Mouse (Mus musculus) CH12.LX (cell line): ENCODE data around the gene Faap24. TPM values are rescaled to one million over a fixed set of nuclear protein-coding genes. Genes with fewer than 3 reads are reported as not detected.

Experiments used
- DNase-seq: peaks from one replicate; pipeline ENCODE4 v3.0.0-alpha.2; 2013; ENCODE audit errors: extremely low read depth
- H3K27ac ChIP-seq: 2 replicates; pipeline ENCODE4 v1.5.1; 2012; ENCODE audit warnings: low read depth, mild to moderate bottlenecking, control low read depth, moderate library complexity; ENCODE audit not compliant: insufficient read depth
- H3K27me3 ChIP-seq: replicated peaks from 2 replicates; pipeline ENCODE3; 2012; ENCODE audit warnings: inconsistent platforms
- H3K36me3 ChIP-seq, 2 experiments: replicated peaks in 1 of 2; 2 replicates each; pipeline versions ENCODE3 to v1.6.1; 2012; ENCODE audit warnings: inconsistent platforms in 1 of 2, low read length in 1 of 2, mild to moderate bottlenecking in 1 of 2, mixed read lengths in 1 of 2, moderate library complexity in 1 of 2; ENCODE audit not compliant: control insufficient read depth in 1 of 2, insufficient read depth in 1 of 2
- H3K4me1 ChIP-seq, 2 experiments: 2 replicates each; pipeline ENCODE4 v1.6.1; 2012; ENCODE audit warnings: inconsistent platforms in 1 of 2, moderate library complexity in 1 of 2; ENCODE audit not compliant: insufficient read depth in 2 of 2, control insufficient read depth in 1 of 2
- H3K4me2 ChIP-seq: 2 replicates; pipeline ENCODE4 v1.6.1; 2012; ENCODE audit warnings: low read depth, mild to moderate bottlenecking, control low read depth; ENCODE audit not compliant: poor library complexity, insufficient read depth, severe bottlenecking
- H3K4me3 ChIP-seq, 3 experiments: fragments of 150-350 bp in 1 of 3; sonication (generic) in 1 of 3; replicated peaks in 1 of 3; 2 replicates each; pipeline versions ENCODE3 to v1.5.1; 2011 to 2012; ENCODE audit warnings: low read depth in 2 of 3, low read length in 2 of 3, mild to moderate bottlenecking in 2 of 3, moderate library complexity in 2 of 3, control low read depth in 1 of 3, improper control_type of control experiment in 1 of 3, inconsistent platforms in 1 of 3, mixed read lengths in 1 of 3; ENCODE audit not compliant: poor library complexity in 1 of 3
- H3K79me2 ChIP-seq: replicated peaks from 2 replicates; pipeline ENCODE4 v1.6.1; 2012; ENCODE audit warnings: mild to moderate bottlenecking, moderate library complexity; ENCODE audit not compliant: control insufficient read depth, poor library complexity, insufficient read depth, severe bottlenecking; ENCODE audit errors: extremely low read depth
- H3K9ac ChIP-seq: 2 replicates; pipeline ENCODE4 v1.6.1; 2012; ENCODE audit warnings: low read depth, mild to moderate bottlenecking, control low read depth, moderate library complexity; ENCODE audit not compliant: insufficient read depth
- H3K9me3 ChIP-seq: replicated peaks from 2 replicates; pipeline ENCODE3; 2012; ENCODE audit warnings: low read length, inconsistent platforms, mixed read lengths
- BHLHE40 ChIP-seq: IDR thresholded peaks from 2 replicates; pipeline ENCODE4 v1.6.1; 2011; ENCODE audit warnings: mild to moderate bottlenecking, low read depth, low read length, improper control_type of control experiment
- CHD2 ChIP-seq: IDR thresholded peaks from 2 replicates; pipeline ENCODE4 v1.6.1; 2011; ENCODE audit warnings: low read length, improper control_type of control experiment
- CTCF ChIP-seq, 2 experiments: IDR thresholded peaks in 1 of 2; conservative IDR thresholded peaks in 1 of 2; 2 replicates each; pipeline ENCODE4 v1.5.1; 2011 to 2012; ENCODE audit warnings: low read depth in 2 of 2, low read length in 2 of 2, improper control_type of control experiment in 1 of 2, inconsistent platforms in 1 of 2, mild to moderate bottlenecking in 1 of 2, moderate library complexity in 1 of 2
- E2F4 ChIP-seq: IDR thresholded peaks from 2 replicates; pipeline ENCODE4 v1.6.1; 2011; ENCODE audit warnings: low read depth, low read length, improper control_type of control experiment; ENCODE audit not compliant: insufficient replicate concordance
- ETS1 ChIP-seq: conservative IDR thresholded peaks from 2 replicates; pipeline ENCODE4 v1.6.1; 2012; ENCODE audit warnings: low read depth, mild to moderate bottlenecking, inconsistent platforms, low read length, improper control_type of control experiment, moderate library complexity
- IRF4 ChIP-seq: IDR thresholded peaks from 2 replicates; pipeline ENCODE4 v1.6.1; 2014; ENCODE audit warnings: low read depth, mild to moderate bottlenecking, inconsistent platforms, low read length, improper control_type of control experiment
- JUN ChIP-seq: IDR thresholded peaks from 2 replicates; pipeline ENCODE4 v1.6.1; 2011; ENCODE audit warnings: low read depth, mild to moderate bottlenecking, low read length, improper control_type of control experiment, moderate library complexity; ENCODE audit not compliant: insufficient read depth
- JUND ChIP-seq: conservative IDR thresholded peaks from 2 replicates; pipeline ENCODE4 v1.6.1; 2011; ENCODE audit warnings: low read depth, low read length, improper control_type of control experiment
- KAT2A ChIP-seq: IDR thresholded peaks from 2 replicates; pipeline ENCODE4 v1.6.1; 2012; ENCODE audit warnings: low read length, improper control_type of control experiment, inconsistent platforms; ENCODE audit not compliant: insufficient replicate concordance
- MAFK ChIP-seq: IDR thresholded peaks from 2 replicates; pipeline ENCODE4 v1.6.1; 2011; ENCODE audit warnings: low read length, improper control_type of control experiment; ENCODE audit not compliant: insufficient replicate concordance
- MAZ ChIP-seq: IDR thresholded peaks from 2 replicates; pipeline ENCODE4 v1.6.1; 2012; ENCODE audit warnings: low read depth, mild to moderate bottlenecking, inconsistent platforms, low read length, improper control_type of control experiment, moderate library complexity
- MEF2A ChIP-seq: IDR thresholded peaks from 2 replicates; pipeline ENCODE4 v1.6.1; 2014; ENCODE audit warnings: low read depth, mild to moderate bottlenecking, inconsistent platforms, low read length, improper control_type of control experiment, borderline replicate concordance
- MXI1 ChIP-seq: IDR thresholded peaks from 2 replicates; pipeline ENCODE4 v1.6.1; 2011; ENCODE audit warnings: mild to moderate bottlenecking, low read depth, low read length, improper control_type of control experiment
- POLR2A ChIP-seq: IDR thresholded peaks from 2 replicates; pipeline ENCODE4 v1.6.1; 2011; ENCODE audit warnings: low read depth, mild to moderate bottlenecking, improper control_type of control experiment, low read length
- POLR2AphosphoS2 ChIP-seq: IDR thresholded peaks from 2 replicates; pipeline ENCODE4 v1.6.1; 2011; ENCODE audit warnings: low read depth, low read length, improper control_type of control experiment
- RCOR1 ChIP-seq: conservative IDR thresholded peaks from 2 replicates; pipeline ENCODE4 v1.6.1; 2012; ENCODE audit warnings: low read depth, mild to moderate bottlenecking, inconsistent platforms, low read length, improper control_type of control experiment
- SIN3A ChIP-seq: IDR thresholded peaks from 2 replicates; pipeline ENCODE4 v1.6.1; 2012; ENCODE audit warnings: low read length, improper control_type of control experiment, inconsistent platforms
- SMC3 ChIP-seq: IDR thresholded peaks from 2 replicates; pipeline ENCODE4 v1.6.1; 2011; ENCODE audit warnings: low read depth, low read length, improper control_type of control experiment
- TBP ChIP-seq: conservative IDR thresholded peaks from 2 replicates; pipeline ENCODE4 v1.6.1; 2011; ENCODE audit warnings: low read depth, low read length, improper control_type of control experiment
- USF1 ChIP-seq: IDR thresholded peaks from 2 replicates; pipeline ENCODE4 v1.6.1; 2014; ENCODE audit warnings: low read depth, mild to moderate bottlenecking, inconsistent platforms, low read length, improper control_type of control experiment
- ZKSCAN1 ChIP-seq: IDR thresholded peaks from 2 replicates; pipeline ENCODE4 v1.6.1; 2012; ENCODE audit warnings: low read depth, inconsistent platforms, low read length, improper control_type of control experiment, borderline replicate concordance
- ZMIZ1 ChIP-seq: IDR thresholded peaks from 2 replicates; pipeline ENCODE4 v1.6.1; 2012; ENCODE audit warnings: low read depth, mild to moderate bottlenecking, inconsistent platforms, low read length, improper control_type of control experiment
- ZNF384 ChIP-seq: IDR thresholded peaks from 2 replicates; pipeline ENCODE4 v1.6.1; 2012; ENCODE audit warnings: low read depth, low read length, improper control_type of control experiment, inconsistent platforms
- dilution Hi-C: fragments of 300-500 bp; cut with MboI; formaldehyde crosslinking; loops from 2 replicates; pipeline ENCODE4 v1.14.3; 2020; ENCODE audit warnings: low sequenced_read_pairs; ENCODE audit not compliant: extremely low pct_unique_long_range_greater_than_20kb, extremely low pct_ligation_motif_present
- in situ Hi-C: fragments of 300-500 bp; cut with MboI; formaldehyde crosslinking; loops from 3 replicates; pipeline ENCODE4 v1.14.3; 2019; ENCODE audit warnings: low sequenced_read_pairs, low pct_ligation_motif_present, low pct_unique_long_range_greater_than_20kb, mixed read lengths
- polyA plus RNA-seq: library from polyadenylated mRNA; unstranded; fragments of >175 nt; gene quantifications from 2 replicates; pipeline ENCODE4 v1.2.1, GENCODE M21; 2012; ENCODE audit warnings: low read depth; ENCODE audit not compliant: insufficient read length
- total RNA-seq, 2 experiments: library from RNA; depleted of rRNA; stranded (reverse); fragments of 300-350 nt in 1 of 2; fragments of >200 nt in 1 of 2; gene quantifications; 2 replicates each; pipeline ENCODE4 v1.2.3; 2012 to 2014

The Faap24 gene
- total and polyA plus RNA-seq, 3 experiments: 17.6 to 55.1 (median 23.1) TPM

GRCm38 (mm10) chr7:35371096-35371495 is 25.5 kb downstream of the Faap24 start:
- H3K36me3 ChIP-seq: no peaks in the 10 kb centered on the region
- dilution Hi-C loops: no loop called here
- peaks cover 4% of the 10 kb centered on the region for H3K9me3 ChIP-seq
- TF ChIP-seq ETS1 (no peak), ZNF384 (no peak), SMC3 (no peak), IRF4 (no peak), CTCF (conservative IDR thresholded peaks at IDR 0.05 in 1 of 2, IDR thresholded peaks at IDR 0.05 in 1 of 2; ENCODE audit: low read depth in 2 of 2, low read length in 2 of 2) (no peak), MXI1 (no peak), POLR2AphosphoS2 (no peak), POLR2A (no peak), KAT2A (no peak), MAFK (no peak), SIN3A (no peak), USF1 (no peak), MEF2A (no peak), TBP (no peak), JUND (no peak), BHLHE40 (no peak), RCOR1 (no peak)
- DNase-seq: no peak
- no peaks in the 10 kb centered on the region for H3K79me2 ChIP-seq
- no peak overlapping the region for H3K9ac ChIP-seq
- H3K27me3 ChIP-seq: no peaks in the 10 kb centered on the region
- no peak overlapping the region for H3K4me3 ChIP-seq
- H3K4me2 ChIP-seq: no peak overlapping the region
- peaks cover 6 to 11% of the 10 kb centered on the region in 2 experiments for H3K4me1 ChIP-seq
- in situ Hi-C loops: no loop called here
- H3K27ac ChIP-seq: no peak overlapping the region

GRCm38 (mm10) chr7:35365161-35365910 is 31.3 kb downstream of the Faap24 start:
- H3K27ac ChIP-seq: no peak overlapping the region
- H3K79me2 ChIP-seq: no peaks in the 10 kb centered on the region
- no peak overlapping the region for H3K9ac ChIP-seq
- H3K4me3 ChIP-seq: no peak overlapping the region
- DNase-seq: no peak
- dilution Hi-C loops: no loop called here
- no peaks in the 10 kb centered on the region for H3K36me3 ChIP-seq
- no peaks in the 10 kb centered on the region for H3K4me1 ChIP-seq
- H3K4me2 ChIP-seq: no peak overlapping the region
- in situ Hi-C loops: no loop called here
- H3K9me3 ChIP-seq: peaks cover 4% of the 10 kb centered on the region
- TF ChIP-seq SIN3A: no peak
- no peak for TF ChIP-seq RCOR1
- TF ChIP-seq ZMIZ1: no peak
- no peak for TF ChIP-seq E2F4
- no peak for TF ChIP-seq CHD2
- no peak for TF ChIP-seq SMC3
- no peak for TF ChIP-seq MAZ
- no peak for TF ChIP-seq JUN
- TF ChIP-seq ETS1: no peak
- TF ChIP-seq JUND: no peak
- TF ChIP-seq ZKSCAN1: no peak
- H3K27me3 ChIP-seq: peaks cover 4% of the 10 kb centered on the region
